Mouse (Mus musculus) CH12.LX (cell line): ENCODE data around the gene Fam171a1. TPM values are rescaled to one million over a fixed set of nuclear protein-coding genes. Genes with fewer than 3 reads are reported as not detected.
"Not testable (repeated sequence)": the region's sequence is repeated elsewhere in the genome, so short reads cannot be mapped to it uniquely, and the experiment has no call there.

Source experiments
- DNase-seq: peaks from one replicate; pipeline ENCODE4 v3.0.0-alpha.2; 2013; ENCODE audit errors: extremely low read depth
- H3K27ac ChIP-seq: 2 replicates; pipeline ENCODE4 v1.5.1; 2012; ENCODE audit warnings: low read depth, mild to moderate bottlenecking, control low read depth, moderate library complexity; ENCODE audit not compliant: insufficient read depth
- H3K27me3 ChIP-seq: replicated peaks from 2 replicates; pipeline ENCODE3; 2012; ENCODE audit warnings: inconsistent platforms
- H3K36me3 ChIP-seq, 2 experiments: replicated peaks in 1 of 2; 2 replicates each; pipeline versions ENCODE3 to v1.6.1; 2012; ENCODE audit warnings: inconsistent platforms in 1 of 2, low read length in 1 of 2, mild to moderate bottlenecking in 1 of 2, mixed read lengths in 1 of 2, moderate library complexity in 1 of 2; ENCODE audit not compliant: control insufficient read depth in 1 of 2, insufficient read depth in 1 of 2
- H3K4me1 ChIP-seq, 2 experiments: 2 replicates each; pipeline ENCODE4 v1.6.1; 2012; ENCODE audit warnings: inconsistent platforms in 1 of 2, moderate library complexity in 1 of 2; ENCODE audit not compliant: insufficient read depth in 2 of 2, control insufficient read depth in 1 of 2
- H3K4me2 ChIP-seq: 2 replicates; pipeline ENCODE4 v1.6.1; 2012; ENCODE audit warnings: low read depth, mild to moderate bottlenecking, control low read depth; ENCODE audit not compliant: poor library complexity, insufficient read depth, severe bottlenecking
- H3K4me3 ChIP-seq, 3 experiments: fragments of 150-350 bp in 1 of 3; sonication (generic) in 1 of 3; replicated peaks in 1 of 3; 2 replicates each; pipeline versions ENCODE3 to v1.5.1; 2011 to 2012; ENCODE audit warnings: low read depth in 2 of 3, low read length in 2 of 3, mild to moderate bottlenecking in 2 of 3, moderate library complexity in 2 of 3, control low read depth in 1 of 3, improper control_type of control experiment in 1 of 3, inconsistent platforms in 1 of 3, mixed read lengths in 1 of 3; ENCODE audit not compliant: poor library complexity in 1 of 3
- H3K79me2 ChIP-seq: replicated peaks from 2 replicates; pipeline ENCODE4 v1.6.1; 2012; ENCODE audit warnings: mild to moderate bottlenecking, moderate library complexity; ENCODE audit not compliant: control insufficient read depth, poor library complexity, insufficient read depth, severe bottlenecking; ENCODE audit errors: extremely low read depth
- H3K9ac ChIP-seq: 2 replicates; pipeline ENCODE4 v1.6.1; 2012; ENCODE audit warnings: low read depth, mild to moderate bottlenecking, control low read depth, moderate library complexity; ENCODE audit not compliant: insufficient read depth
- H3K9me3 ChIP-seq: replicated peaks from 2 replicates; pipeline ENCODE3; 2012; ENCODE audit warnings: low read length, inconsistent platforms, mixed read lengths
- BHLHE40 ChIP-seq: IDR thresholded peaks from 2 replicates; pipeline ENCODE4 v1.6.1; 2011; ENCODE audit warnings: mild to moderate bottlenecking, low read depth, low read length, improper control_type of control experiment
- CHD1 ChIP-seq: IDR thresholded peaks from 2 replicates; pipeline ENCODE4 v1.6.1; 2012; ENCODE audit warnings: low read depth, low read length, improper control_type of control experiment, inconsistent platforms
- CHD2 ChIP-seq: IDR thresholded peaks from 2 replicates; pipeline ENCODE4 v1.6.1; 2011; ENCODE audit warnings: low read length, improper control_type of control experiment
- CTCF ChIP-seq, 2 experiments: IDR thresholded peaks in 1 of 2; conservative IDR thresholded peaks in 1 of 2; 2 replicates each; pipeline ENCODE4 v1.5.1; 2011 to 2012; ENCODE audit warnings: low read depth in 2 of 2, low read length in 2 of 2, improper control_type of control experiment in 1 of 2, inconsistent platforms in 1 of 2, mild to moderate bottlenecking in 1 of 2, moderate library complexity in 1 of 2
- E2F4 ChIP-seq: IDR thresholded peaks from 2 replicates; pipeline ENCODE4 v1.6.1; 2011; ENCODE audit warnings: low read depth, low read length, improper control_type of control experiment; ENCODE audit not compliant: insufficient replicate concordance
- EP300 ChIP-seq: IDR thresholded peaks from 2 replicates; pipeline ENCODE4 v1.6.1; 2011; ENCODE audit warnings: low read length, improper control_type of control experiment
- ETS1 ChIP-seq: conservative IDR thresholded peaks from 2 replicates; pipeline ENCODE4 v1.6.1; 2012; ENCODE audit warnings: low read depth, mild to moderate bottlenecking, inconsistent platforms, low read length, improper control_type of control experiment, moderate library complexity
- GABPA ChIP-seq: IDR thresholded peaks from 2 replicates; pipeline ENCODE4 v1.6.1; 2012; ENCODE audit warnings: low read depth, low read length, improper control_type of control experiment, inconsistent platforms; ENCODE audit not compliant: insufficient replicate concordance
- HCFC1 ChIP-seq: IDR thresholded peaks from 2 replicates; pipeline ENCODE4 v1.6.1; 2012; ENCODE audit warnings: low read depth, mild to moderate bottlenecking, inconsistent platforms, low read length, improper control_type of control experiment
- JUND ChIP-seq: conservative IDR thresholded peaks from 2 replicates; pipeline ENCODE4 v1.6.1; 2011; ENCODE audit warnings: low read depth, low read length, improper control_type of control experiment
- MAX ChIP-seq: IDR thresholded peaks from 2 replicates; pipeline ENCODE4 v1.6.1; 2011; ENCODE audit warnings: low read length, improper control_type of control experiment
- MAZ ChIP-seq: IDR thresholded peaks from 2 replicates; pipeline ENCODE4 v1.6.1; 2012; ENCODE audit warnings: low read depth, mild to moderate bottlenecking, inconsistent platforms, low read length, improper control_type of control experiment, moderate library complexity
- MEF2A ChIP-seq: IDR thresholded peaks from 2 replicates; pipeline ENCODE4 v1.6.1; 2014; ENCODE audit warnings: low read depth, mild to moderate bottlenecking, inconsistent platforms, low read length, improper control_type of control experiment, borderline replicate concordance
- MYC ChIP-seq: IDR thresholded peaks from 2 replicates; pipeline ENCODE4 v1.6.1; 2011; ENCODE audit warnings: low read depth, mild to moderate bottlenecking, improper control_type of control experiment, low read length
- POLR2A ChIP-seq: IDR thresholded peaks from 2 replicates; pipeline ENCODE4 v1.6.1; 2011; ENCODE audit warnings: low read depth, mild to moderate bottlenecking, improper control_type of control experiment, low read length
- RAD21 ChIP-seq: IDR thresholded peaks from 2 replicates; pipeline ENCODE4 v1.6.1; 2011; ENCODE audit warnings: low read depth, mild to moderate bottlenecking, low read length, improper control_type of control experiment, moderate library complexity
- RCOR1 ChIP-seq: conservative IDR thresholded peaks from 2 replicates; pipeline ENCODE4 v1.6.1; 2012; ENCODE audit warnings: low read depth, mild to moderate bottlenecking, inconsistent platforms, low read length, improper control_type of control experiment
- TBP ChIP-seq: conservative IDR thresholded peaks from 2 replicates; pipeline ENCODE4 v1.6.1; 2011; ENCODE audit warnings: low read depth, low read length, improper control_type of control experiment
- USF1 ChIP-seq: IDR thresholded peaks from 2 replicates; pipeline ENCODE4 v1.6.1; 2014; ENCODE audit warnings: low read depth, mild to moderate bottlenecking, inconsistent platforms, low read length, improper control_type of control experiment
- ZC3H11A ChIP-seq: IDR thresholded peaks from 2 replicates; pipeline ENCODE4 v1.6.1; 2012; ENCODE audit warnings: low read depth, mild to moderate bottlenecking, inconsistent platforms, low read length, improper control_type of control experiment
- dilution Hi-C: fragments of 300-500 bp; cut with MboI; formaldehyde crosslinking; loops from 2 replicates; pipeline ENCODE4 v1.14.3; 2020; ENCODE audit warnings: low sequenced_read_pairs; ENCODE audit not compliant: extremely low pct_unique_long_range_greater_than_20kb, extremely low pct_ligation_motif_present
- in situ Hi-C: fragments of 300-500 bp; cut with MboI; formaldehyde crosslinking; loops from 3 replicates; pipeline ENCODE4 v1.14.3; 2019; ENCODE audit warnings: low sequenced_read_pairs, low pct_ligation_motif_present, low pct_unique_long_range_greater_than_20kb, mixed read lengths
- polyA plus RNA-seq: library from polyadenylated mRNA; unstranded; fragments of >175 nt; gene quantifications from 2 replicates; pipeline ENCODE4 v1.2.1, GENCODE M21; 2012; ENCODE audit warnings: low read depth; ENCODE audit not compliant: insufficient read length
- total RNA-seq, 2 experiments: library from RNA; depleted of rRNA; stranded (reverse); fragments of 300-350 nt in 1 of 2; fragments of >200 nt in 1 of 2; gene quantifications; 2 replicates each; pipeline ENCODE4 v1.2.3; 2012 to 2014

Gene Fam171a1
- total and polyA plus RNA-seq, 3 experiments: 0.59 to 3.2 (median 1.8) TPM

- Histone ChIP-seq H3K27me3 (no peaks in the 10 kb centered on the region), H3K9me3 (no peaks in the 10 kb centered on the region), H3K9ac (no peak overlapping the region), H3K4me1 (peaks cover 0 to 8% of the 10 kb centered on the region in 2 experiments; a peak in 2 of 4 replicates), H3K4me3 (no peak overlapping the region), H3K27ac (no peak overlapping the region), H3K4me2 (no peak overlapping the region), H3K79me2 (no peaks in the 10 kb centered on the region), H3K36me3 (no peaks in the 10 kb centered on the region)
- in situ Hi-C loops: no loop called here
- dilution Hi-C loops: no loop called here
- TF ChIP-seq BHLHE40 (no peak), ZC3H11A (no peak), ETS1 (no peak)
- no peak for DNase-seq
Observed at GRCm38 (mm10) chr2:3172656-3173055, 58.6 kb downstream of the Fam171a1 start.

- Histone ChIP-seq H3K79me2 (no peaks in the 10 kb centered on the region), H3K4me1 (peaks cover 0 to 8% of the 10 kb centered on the region in 2 experiments; a peak in 2 of 4 replicates), H3K27me3 (no peaks in the 10 kb centered on the region), H3K27ac (no peak overlapping the region), H3K4me3 (no peak overlapping the region), H3K4me2 (no peak overlapping the region), H3K9me3 (no peaks in the 10 kb centered on the region), H3K9ac (no peak overlapping the region), H3K36me3 (no peaks in the 10 kb centered on the region)
- DNase-seq: no peak
- no peak for TF ChIP-seq RAD21
- TF ChIP-seq MYC: no peak
- in situ Hi-C loops (no loop called here), dilution Hi-C loops (no loop called here)
Observed at GRCm38 (mm10) chr2:3174890-3175289, 60.9 kb downstream of the Fam171a1 start.

GRCm38 (mm10) chr2:3175988-3176387 lies 62.0 kb downstream of the Fam171a1 start:
- H3K4me2 ChIP-seq, H3K9me3 ChIP-seq, H3K27me3 ChIP-seq, H3K4me1 ChIP-seq, H3K4me3 ChIP-seq, H3K36me3 ChIP-seq, in situ Hi-C loops, H3K79me2 ChIP-seq, H3K9ac ChIP-seq, DNase-seq: not testable (repeated sequence)
- TF ChIP-seq RAD21 (peak; percentile 9; the same call in 1 of the 2 replicates), CTCF (conservative IDR thresholded peaks at IDR 0.05 in 1 of 2, IDR thresholded peaks at IDR 0.05 in 1 of 2; ENCODE audit: low read depth in 2 of 2, low read length in 2 of 2) (peak in 1 of 2 experiments; percentile 36; a peak in 2 of 4 replicates)
- TF ChIP-seq, all 38 proteins: peak for 2; not testable (repeated sequence) for 36
- H3K27ac ChIP-seq, dilution Hi-C loops: not testable (repeated sequence)

DNA sequence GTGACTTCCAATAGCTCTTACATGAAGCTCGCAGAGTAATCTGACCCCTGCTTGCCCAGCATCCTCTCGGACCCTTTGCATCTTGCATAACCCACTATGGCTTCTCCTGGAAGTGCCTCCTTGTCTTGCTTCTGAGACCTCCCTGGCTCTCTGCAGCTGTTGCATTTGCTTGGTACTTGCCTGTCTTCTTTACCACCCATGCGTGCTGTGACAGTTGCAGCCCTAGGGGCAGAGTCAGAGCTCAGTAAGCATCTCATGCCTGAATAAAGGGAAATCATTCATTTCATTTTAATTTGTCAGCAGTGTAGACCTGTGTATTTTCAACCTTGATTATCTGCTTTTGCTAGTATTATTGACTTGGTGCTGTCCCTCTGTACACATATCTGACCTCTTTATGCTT lies 62.7 kb downstream of the Fam171a1 start:
- Histone ChIP-seq H3K36me3 (no peaks in the 10 kb centered on the region), H3K27me3 (no peaks in the 10 kb centered on the region)
- dilution Hi-C loops: no loop called here
- TF ChIP-seq USF1 (no peak), E2F4 (no peak), EP300 (no peak), RCOR1 (no peak), HCFC1 (no peak), JUND (no peak), TBP (no peak), MEF2A (no peak), POLR2A (no peak), RAD21 (no peak), MAX (no peak), MAZ (no peak), CHD2 (no peak), CTCF (conservative IDR thresholded peaks at IDR 0.05 in 1 of 2, IDR thresholded peaks at IDR 0.05 in 1 of 2; ENCODE audit: low read depth in 2 of 2, low read length in 2 of 2) (no peak), CHD1 (no peak), GABPA (no peak)

More for the DNA sequence above, 62.7 kb downstream of the Fam171a1 start:
- Histone ChIP-seq H3K4me1 (peaks cover 0 to 4% of the 10 kb centered on the region in 2 experiments; a peak in 2 of 4 replicates), H3K4me2 (no peak overlapping the region), H3K4me3 (no peak overlapping the region), H3K79me2 (no peaks in the 10 kb centered on the region), H3K9ac (no peak overlapping the region), H3K9me3 (no peaks in the 10 kb centered on the region), H3K27ac (no peak overlapping the region)
- DNase-seq: no peak
- in situ Hi-C loops: no loop called here
